Mouse (Mus musculus) cerebellum, adult 2 months (tissue): ENCODE measurements around the gene Flnb.

Experiments used
- CTCF ChIP-seq: fragments of 200-500 bp; IDR thresholded peaks from 2 replicates; pipeline ENCODE4 v1.5.1; 2011; ENCODE audit warnings: low read depth, mild to moderate bottlenecking, control low read depth, low read length, moderate library complexity, borderline replicate concordance; ENCODE audit not compliant: insufficient read depth
- POLR2A ChIP-seq: fragments of 200-500 bp; IDR thresholded peaks from 2 replicates; pipeline ENCODE4 v1.6.1; 2011; ENCODE audit warnings: low read length, control low read depth, borderline replicate concordance; ENCODE audit not compliant: insufficient read depth

GRCm38 (mm10) chr14:7831770-7832439, 14.1 kb downstream of the Flnb start:
- TF ChIP-seq CTCF (no peak), POLR2A (no peak)
